Mouse (Mus musculus) lung, postnatal 36 days (tissue): ENCODE measurements around the gene Vezf1.
"Not testable (repeated sequence)": the region's sequence is repeated elsewhere in the genome, so short reads cannot be mapped to it uniquely, and the experiment has no call there.

Experiments used
- DNase-seq: peaks from one replicate; pipeline ENCODE4 v3.0.0; 2022; ENCODE audit warnings: mixed read lengths

Gene Vezf1

DNA sequence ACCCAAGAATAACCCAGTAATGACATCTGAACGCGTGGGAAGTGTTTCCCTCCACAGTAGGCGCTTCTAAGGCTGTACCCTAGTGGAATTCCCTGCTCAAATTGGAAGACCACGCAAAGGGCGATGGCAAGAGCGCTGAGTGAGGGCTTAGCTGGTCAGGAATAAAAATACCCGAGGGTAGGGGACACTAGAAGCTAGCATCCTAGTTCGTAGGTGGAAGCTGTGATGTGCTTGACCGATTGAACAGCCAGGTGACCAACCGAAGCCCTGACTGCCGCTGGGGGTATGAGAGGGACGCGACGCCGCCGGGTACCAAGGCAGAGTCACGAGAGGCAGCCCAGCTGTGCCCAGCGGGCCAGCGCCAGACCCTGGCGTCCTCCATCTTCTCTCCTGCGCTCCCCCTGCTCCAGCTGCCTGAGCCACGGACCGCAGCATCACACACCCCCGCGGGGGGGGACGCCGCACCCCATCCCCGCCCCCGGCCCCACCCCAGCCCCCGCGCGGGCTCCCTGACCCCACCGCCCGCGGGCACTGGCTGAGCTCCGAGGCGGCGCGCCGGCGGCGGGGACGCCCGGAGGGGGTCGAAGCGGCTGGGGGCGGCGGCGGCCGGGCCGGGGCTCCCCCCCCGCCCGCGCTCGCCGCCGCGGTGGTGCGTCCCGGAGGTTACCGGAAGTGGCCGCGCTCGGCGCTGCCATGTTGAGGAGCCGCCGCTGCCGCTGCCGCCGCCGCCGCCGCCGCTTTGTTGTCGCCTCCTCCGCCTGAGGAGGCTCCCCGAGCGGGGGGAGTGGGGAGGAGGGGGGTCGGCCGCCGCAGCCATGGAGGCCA is at the start of gene Vezf1:
Vezf1 (plus strand) TSS at position 694 of the 825 bp plus-strand sequence.
- peak; percentile 78 for DNase-seq

DNA sequence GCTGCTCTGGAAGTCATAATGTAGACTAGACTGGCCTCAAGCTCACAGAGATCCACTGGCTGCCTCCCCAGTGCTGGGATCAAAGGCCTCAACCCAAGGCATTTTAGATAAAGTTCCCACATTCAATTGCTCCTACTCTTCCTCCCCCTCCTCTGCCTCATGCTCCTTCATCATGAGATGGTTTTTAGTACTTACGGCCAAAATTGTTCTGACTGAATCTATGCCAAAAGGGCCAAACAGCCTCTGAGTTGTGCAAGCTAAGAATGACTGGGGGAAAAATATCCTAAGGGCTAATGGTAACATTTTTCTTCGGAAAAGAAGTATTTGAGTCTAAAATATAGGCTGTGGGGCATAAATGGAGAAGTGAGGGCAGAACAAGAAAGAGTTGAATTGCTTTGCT is 44.1 kb upstream of the Vezf1 start:
- no peak for DNase-seq

DNA sequence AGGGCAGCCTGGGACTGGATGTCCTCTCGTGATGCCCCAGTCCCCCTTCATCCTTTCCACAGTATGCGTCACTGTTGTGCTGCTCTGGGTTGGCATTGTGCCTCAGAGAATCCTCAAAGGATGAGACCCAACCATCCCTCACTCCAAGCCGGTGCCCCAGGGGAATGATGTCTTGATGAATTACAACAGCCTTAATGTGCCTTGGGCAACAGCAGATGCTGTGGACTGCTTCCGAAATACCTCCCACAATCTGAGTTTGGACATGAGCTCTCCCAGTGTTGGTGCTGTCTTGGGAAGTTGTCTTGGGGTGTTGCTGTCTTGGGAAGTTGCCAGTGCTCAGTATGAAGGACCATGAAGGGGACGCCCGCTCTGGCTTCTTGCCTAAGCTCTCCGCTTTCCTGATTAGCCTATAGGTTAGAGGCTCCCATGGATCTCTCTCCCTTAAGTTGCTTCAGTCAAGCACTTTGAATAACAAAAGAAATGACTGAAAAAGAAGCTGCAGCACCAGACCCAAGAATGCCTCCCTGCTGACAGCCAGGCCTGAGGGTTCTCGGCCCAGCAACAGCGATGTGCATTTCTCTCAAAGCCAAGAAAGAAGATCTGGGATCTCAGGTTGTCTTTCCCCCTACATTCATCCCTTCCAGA is 40.6 kb upstream of the Vezf1 start:
- DNase-seq: no peak

DNA sequence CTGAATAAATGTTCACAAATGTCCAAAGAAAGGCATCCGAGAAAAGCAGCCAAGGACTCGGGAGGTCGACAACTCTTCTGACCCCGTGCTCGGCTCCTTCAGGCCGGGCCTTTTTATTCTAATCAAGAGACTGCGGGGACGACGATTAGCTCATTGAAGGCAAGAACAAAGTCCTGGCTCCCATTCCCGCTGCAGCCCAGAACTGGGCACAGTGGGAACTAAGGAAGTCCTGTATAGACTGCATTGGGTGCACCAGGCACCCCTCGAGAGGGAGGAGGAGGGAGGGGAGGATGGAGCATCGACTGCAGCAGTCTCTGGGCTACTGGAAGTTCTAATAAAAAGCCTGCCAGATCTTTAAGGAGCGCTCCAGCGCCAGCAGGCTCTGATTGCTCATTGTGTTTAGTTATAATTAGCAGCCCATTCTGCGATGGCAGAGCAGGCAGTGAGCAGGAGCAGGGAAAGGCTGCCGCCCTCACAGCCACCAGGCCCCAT is 39.8 kb upstream of the Vezf1 start:
- no peak for DNase-seq

DNA sequence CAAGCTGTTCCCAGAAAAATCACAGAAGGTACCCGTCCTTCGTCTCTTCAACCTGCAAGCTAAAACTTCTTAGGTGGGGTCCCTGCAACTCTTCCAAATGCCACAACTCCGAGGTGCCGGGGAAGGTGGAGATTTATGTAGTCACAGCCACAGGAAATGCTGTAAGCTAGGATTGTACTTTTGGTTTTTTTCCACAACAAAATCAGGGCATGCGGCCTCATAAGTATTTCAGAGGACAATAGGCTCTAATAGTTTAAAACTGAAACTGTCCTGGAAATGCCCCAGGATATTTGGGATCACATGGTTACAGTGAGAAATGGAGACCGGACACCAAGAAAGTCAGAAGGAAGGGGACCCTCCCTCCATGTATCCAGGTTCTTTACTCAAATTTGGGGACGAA is 37.9 kb upstream of the Vezf1 start:
- no peak for DNase-seq

DNA sequence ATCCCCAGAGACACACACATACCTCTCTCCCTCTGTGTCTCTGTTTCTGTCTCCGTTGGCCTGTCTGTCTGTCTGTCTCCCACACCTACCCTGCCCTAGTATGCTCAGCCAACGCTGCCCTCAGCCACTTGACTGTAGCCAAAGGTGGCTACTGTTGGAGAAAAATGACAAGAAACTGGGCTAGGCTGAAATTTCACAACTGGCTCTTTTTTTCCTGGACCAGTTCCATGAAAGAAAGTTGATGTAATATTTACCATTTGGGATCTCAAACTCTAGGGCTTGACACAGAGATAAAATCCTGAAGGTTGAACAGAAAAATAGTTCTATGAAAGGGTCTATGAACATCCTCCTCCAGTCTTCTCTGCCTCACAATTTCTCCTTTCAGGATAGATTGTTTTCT is 37.2 kb upstream of the Vezf1 start:
- no peak for DNase-seq

DNA sequence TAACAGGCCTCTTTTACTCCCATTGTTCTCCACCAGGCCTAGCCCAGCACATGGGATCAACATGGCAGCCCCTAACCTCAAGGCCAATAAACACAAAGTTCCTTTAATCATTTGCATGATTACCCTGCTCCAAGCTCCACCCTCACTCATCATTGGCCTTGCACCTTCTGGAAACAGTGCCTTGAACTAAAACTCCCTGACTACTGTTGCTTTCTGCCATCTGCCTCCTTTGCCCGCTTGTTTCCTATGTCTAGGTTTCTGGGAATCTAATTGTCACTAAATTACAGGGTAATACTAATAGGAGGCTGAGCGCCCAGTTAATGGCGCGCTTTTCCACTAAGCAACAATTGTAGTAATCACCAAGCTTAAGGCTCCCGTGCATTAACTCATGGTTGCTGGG is 36.3 kb upstream of the Vezf1 start:
- DNase-seq: no peak

DNA sequence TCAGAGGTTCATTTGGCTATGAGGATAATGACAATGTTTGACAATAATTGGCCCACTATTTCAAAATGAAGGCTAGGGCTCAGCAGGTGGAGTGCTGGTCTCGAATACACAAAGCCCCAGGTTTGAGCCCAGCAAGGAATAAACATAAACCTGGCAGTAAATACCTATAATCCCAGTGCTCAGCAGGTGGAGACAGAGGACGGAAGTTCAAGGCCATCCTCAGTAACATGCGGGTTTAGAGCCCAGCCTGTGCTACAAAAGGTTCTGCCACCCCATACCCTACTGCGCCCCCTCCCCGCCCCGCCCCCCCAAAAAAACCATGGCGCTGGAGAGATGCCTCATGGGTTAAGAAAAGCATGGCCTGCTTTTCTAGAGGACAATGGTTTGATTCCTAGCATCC is 32.1 kb upstream of the Vezf1 start:
- DNase-seq: no peak

DNA sequence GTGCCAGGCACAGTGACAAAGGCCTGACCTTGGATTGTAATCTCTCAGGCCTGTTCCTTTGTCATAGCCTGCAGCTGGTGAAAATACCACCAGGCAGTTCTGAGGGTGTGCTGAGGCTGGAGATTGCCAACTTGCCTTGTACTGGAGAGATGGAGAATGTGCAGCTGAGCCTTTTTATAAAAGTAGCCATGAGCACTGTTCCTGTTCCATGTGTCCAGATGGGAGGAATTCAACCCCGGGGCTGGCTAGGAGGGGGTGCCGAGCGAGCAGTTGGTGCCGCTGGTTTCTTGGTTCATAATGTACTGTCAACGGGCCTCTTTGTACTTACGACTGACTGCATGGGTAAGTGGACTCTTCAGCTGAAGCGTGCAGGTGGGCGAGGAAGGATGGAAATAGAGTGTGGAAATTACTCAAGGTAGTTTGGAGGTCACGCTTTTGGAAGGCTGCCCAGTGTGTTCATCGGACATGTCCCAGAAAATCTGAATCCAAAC is 31.3 kb upstream of the Vezf1 start:
- DNase-seq: no peak

DNA sequence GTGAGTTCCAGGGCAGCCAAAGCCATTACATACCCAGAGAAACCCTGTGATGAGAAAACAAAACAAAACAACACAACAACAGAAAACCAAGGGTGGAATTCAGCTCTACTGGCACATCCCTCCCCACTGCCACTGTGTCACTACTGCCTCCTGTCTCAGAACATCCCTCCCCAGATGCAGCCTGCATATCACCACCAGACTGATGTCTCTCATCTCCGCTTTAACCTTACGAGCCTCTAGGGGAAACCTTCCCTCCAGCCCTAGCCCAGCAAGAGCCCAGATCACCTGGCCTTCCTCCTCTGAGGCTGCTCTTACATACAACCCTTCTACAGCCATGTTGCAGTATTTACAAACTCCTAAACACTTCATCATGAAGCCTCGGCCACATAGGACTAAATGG is 30.7 kb upstream of the Vezf1 start:
- DNase-seq: no peak

DNA sequence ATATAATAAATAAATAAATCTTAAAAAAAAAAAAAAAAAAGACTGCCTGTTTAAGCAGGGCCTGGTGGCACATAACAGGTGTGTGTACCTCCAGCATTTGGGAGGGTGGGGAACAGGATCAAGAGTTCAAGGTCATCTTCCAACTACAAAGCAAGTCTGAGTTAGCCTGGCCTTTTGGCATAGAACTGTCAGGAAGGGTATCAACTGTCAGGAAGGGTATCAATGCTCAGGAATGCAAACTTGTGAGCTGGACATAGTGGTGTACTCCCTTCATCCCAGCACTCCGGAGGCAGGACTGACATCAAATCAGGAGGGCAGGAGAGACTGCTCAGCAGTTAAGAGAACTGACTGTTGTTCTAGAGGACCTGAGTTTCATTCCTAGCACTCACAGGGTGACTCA is 29.0 kb upstream of the Vezf1 start:
- DNase-seq: no peak

DNA sequence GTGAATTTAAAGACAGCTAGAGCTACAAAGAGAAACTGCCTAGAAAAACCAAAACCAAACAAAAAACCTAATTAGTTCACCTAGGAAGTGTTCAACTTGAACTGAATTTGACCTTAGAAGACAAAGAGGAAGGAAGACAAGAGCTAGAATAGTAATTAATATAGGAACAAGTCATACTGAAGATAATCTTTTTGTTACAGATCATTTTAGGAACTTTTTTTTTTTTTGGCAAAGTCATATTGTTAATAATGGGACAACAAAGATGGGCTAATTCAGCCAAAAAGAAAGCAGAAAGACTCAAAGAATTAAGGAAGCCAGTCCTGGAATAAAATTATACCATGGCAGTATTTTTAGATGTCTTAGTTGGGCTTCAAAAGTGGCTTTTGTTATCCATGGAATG is 23.8 kb upstream of the Vezf1 start:
- no peak for DNase-seq

DNA sequence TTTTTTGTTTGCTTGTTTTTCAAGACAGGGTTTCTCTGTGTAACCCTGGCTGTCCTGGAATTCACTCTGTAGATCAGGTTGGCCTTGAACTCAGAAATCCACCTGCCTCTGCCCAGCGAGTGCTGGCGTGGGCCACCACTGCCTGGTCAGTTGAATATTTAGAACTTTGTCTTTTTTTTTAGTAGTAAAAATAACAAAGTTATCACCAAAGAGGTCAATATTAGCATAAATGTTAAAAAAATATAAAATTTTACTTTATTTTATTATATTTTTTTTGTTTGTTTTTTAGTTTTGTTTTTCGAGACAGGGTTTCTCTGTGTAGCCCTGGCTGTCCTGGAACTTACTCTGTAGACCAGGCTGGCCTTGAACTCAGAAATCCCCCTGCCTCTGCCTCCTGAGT is 22.9 kb upstream of the Vezf1 start:
- DNase-seq: not testable (repeated sequence)

DNA sequence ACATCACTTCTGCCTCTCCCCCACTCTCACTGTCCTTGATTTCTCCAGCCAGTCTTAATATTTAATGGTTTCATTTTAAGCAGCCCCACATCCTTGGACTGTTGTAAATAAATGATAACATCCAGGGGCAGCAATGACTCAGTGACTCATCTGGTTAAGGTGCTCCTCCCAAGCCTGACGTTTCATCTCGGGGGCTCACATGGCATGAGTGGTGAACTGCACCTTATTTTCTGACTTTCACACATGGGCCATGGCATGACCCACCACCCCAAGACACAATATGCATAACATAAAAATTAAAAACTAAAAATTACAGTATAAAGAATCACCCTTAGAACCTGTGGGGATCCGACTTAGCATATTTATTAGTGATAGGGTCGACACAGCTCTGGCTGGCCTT is 22.2 kb upstream of the Vezf1 start:
- DNase-seq: no peak

DNA sequence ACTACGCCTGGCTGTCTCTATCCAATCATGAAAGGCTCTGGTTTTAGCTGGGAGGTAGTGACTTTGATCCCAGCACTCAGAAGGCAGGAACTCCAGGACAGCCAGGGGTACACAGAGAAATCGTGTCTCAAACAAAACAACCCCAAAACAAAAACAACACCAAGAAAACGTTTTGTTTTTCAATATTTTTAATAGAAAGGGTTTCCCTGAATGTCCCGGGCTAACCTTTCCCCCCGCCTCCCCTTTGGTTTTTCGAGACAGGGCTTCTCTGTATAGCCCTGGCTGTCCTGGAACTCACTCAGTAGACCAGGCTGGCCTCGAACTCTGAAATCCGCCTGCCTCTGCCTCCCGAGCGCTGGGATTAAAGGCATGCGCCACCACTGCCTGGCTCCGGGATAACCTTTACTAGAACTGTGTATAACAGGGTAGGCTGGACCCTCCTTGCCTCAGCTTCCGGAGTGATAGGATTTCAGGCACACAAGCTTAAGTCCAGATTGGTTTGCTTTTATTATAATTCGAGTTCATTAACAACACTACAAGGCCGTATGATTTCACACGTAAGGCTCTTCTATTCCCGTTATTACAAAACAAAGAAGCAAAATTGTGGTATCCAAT is 21.6 kb upstream of the Vezf1 start:
- DNase-seq: no peak

DNA sequence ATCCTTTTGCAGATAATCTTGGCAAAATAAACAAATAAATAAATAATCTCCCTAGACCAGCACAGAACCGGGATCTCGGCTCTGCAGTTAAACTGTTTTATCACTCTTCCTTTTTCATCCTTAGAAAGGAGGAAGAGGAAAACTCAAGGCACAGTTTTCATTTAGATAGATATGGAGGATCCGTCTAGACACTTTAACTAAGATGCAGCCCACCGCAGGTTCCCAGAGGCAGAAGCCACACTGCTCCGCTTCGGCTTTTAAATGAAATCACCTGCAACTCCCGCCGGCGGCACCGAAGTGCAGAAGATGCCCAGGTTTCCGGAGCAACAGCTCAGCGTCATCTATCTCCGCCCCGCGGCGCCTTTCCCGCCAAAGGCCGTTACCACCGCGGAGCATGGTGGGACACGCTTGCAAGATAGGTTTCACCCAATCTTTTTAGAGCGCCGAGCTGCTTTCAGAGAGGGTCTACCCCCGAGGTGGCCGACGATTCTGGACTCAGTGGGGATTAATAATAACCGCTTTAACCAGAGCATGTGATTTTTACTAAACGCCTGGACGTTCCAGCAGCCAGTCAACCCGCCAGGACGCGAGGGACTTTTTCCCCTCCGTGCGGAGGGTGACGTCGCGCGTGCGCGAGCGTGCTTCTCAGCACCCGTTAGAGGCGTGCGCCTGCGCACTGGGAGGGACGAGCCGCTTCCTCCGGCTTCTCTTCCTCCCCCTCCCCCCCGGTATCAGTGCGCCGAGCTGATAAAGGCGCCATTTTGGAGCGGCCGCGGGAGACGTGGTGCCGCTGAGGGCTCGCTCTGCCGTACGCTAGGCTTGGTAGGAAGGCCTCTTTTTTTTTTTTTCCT is 20.9 kb upstream of the Vezf1 start, which contains the start of gene Srsf1:
Srsf1 (plus strand) TSS at position 430 of the 851 bp plus-strand sequence.
- peak; percentile 99 for DNase-seq

DNA sequence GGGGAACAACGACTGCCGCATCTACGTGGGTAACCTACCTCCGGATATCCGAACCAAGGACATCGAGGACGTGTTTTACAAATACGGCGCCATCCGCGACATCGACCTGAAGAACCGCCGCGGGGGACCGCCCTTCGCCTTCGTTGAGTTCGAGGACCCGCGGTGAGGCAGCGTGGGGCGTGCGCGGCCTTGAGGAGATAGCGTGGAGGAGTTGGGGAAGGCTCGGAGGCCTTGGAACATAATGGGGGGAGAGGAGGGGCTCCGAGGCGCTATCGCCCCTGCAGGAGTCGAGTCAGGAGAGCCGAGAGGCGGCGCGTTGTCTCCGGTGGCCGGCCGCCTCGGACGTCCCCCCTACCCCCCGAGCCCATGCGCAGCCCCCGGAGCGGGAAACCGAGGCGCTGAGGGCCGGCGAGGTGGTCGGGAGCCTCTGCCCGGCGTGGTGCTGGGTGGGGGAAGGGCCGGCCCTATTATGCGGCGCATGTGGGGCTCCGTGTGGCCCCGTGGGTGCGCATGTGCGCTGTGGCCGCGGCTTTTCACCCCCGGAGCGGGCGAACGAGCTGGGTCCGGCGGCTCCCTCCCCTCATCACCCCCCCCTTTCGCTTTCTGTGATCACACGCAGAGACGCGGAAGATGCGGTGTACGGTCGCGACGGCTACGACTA is 20.1 kb upstream of the Vezf1 start:
- DNase-seq: peak; percentile 74

DNA sequence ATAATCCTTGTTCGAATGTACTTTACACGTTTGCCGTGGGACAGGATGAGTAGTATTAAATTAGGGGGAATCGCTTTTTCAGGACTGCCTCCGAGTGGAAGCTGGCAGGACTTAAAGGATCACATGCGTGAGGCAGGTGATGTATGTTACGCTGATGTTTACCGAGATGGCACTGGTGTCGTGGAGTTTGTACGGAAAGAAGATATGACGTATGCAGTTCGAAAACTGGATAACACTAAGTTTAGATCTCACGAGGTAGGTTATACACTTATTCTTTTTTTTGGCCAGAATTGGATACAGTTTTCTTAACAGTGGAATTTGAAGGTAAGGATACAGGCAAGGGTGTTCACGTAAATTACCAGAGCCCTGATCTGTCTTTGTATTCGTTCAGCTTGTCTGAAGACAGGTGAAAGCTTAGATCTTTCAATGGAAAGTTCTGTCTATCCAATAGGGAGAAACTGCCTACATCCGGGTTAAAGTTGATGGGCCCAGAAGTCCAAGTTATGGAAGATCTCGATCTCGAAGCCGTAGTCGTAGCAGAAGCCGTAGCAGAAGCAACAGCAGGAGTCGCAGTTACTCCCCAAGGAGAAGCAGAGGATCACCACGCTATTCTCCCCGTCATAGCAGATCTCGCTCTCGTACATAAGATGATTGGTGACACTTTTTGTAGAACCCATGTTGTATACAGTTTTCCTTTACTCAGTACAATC is 19.0 kb upstream of the Vezf1 start:
- DNase-seq: no peak

DNA sequence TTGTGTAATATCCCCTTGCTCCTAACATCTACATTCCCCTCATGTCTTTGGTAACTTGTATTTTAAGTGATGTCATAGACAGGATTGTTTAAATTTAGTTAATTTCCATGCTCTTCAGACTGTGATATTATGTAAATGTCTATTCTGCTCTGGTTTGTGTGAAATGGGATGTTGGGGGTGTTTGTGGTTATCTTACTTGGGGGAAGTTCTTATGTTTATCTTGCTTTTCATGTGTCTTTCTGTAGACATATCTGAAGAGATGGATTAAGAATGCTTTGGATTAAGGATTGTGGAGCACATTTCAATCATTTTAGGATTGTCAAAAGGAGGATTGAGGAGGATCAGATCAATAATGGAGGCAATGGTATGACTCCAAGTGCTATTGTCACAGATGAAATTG is 18.3 kb upstream of the Vezf1 start:
- DNase-seq: no peak

DNA sequence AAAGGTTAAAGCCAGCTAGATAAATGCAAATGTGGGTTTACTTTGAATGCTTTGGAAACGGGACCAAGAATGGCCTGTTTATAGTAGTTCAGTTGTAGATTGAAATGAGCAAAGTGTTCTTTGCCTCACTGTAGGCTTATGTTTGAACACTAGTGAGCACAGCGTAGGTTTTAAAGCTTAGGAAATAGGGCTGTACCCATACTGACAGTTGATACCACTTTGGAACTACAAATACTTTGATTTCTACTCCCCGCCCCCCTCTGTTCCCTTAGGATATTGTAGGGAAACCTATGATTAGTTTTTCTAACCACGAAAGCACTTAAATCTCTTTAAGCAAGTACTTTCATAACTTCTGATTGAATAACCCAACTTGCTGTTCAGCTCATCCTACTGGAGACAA is 15.4 kb upstream of the Vezf1 start:
- no peak for DNase-seq

DNA sequence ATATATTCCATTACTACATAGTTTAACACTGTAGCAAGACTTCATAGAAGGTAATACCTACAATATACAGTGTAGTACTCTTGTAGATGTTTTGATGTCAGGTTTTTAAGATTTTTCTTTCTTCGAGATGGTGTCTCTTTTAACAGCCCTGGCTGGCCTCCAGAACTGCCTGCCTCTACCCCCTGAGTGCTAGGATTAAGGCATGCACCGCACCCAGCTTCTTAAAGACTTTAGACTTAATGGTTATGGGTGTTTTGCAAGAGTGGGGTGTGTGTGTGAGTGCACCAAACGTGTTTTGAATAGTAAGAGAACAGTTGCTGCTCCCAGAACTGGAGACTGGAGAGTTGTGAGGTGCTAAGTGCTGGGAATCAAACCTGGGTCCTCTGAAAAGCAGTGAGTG is 14.3 kb upstream of the Vezf1 start:
- no peak for DNase-seq

DNA sequence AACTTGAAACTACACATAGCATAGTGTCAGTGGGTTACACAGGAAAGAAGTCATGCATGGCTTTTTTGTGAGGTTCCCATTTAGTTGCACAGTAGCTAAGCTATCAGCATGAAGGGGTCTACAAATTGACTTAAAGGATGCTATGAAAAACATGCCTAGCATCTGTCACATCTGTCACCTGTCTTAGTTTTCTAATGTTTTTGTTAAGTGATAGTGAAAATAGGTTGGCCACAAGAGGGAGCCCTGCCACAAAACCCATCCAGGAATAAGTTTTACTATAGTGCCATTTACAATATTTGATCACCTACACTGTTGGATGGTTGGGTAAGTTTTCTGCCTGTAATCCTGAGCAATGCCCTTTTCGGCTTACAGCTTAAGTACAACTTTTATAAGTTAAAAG is 13.5 kb upstream of the Vezf1 start:
- DNase-seq: peak; percentile 76
